Mouse (Mus musculus) kidney, adult 18-20 months (tissue): ENCODE data around the gene Teddm3.
"Not testable (repeated sequence)": the region's sequence is repeated elsewhere in the genome, so short reads cannot be mapped to it uniquely, and the experiment has no call there.

Experiments used
- DNase-seq: peaks from one replicate; pipeline ENCODE4 v3.0.0; 2021

Teddm3 gene

DNA sequence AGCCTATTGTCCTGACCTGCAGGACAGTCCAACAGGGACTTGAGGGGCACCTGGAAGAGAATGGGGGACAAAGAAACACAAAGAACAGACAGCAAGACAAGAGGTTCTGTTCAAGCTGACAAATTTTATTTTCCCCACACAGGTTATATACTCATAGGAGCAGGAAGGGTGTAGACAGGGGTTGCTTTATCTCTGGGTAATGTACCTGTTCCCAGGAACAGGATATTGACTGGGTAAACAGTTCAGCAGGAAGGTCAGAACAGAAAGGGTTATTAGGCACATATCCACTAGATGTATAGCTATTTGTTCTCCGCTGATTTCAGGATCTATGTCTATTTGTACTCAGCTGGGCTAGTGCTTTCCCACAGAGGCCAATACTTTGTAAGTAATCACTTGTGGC lies 5.3 kb downstream of the Teddm3 start:
- DNase-seq: not testable (repeated sequence)

DNA sequence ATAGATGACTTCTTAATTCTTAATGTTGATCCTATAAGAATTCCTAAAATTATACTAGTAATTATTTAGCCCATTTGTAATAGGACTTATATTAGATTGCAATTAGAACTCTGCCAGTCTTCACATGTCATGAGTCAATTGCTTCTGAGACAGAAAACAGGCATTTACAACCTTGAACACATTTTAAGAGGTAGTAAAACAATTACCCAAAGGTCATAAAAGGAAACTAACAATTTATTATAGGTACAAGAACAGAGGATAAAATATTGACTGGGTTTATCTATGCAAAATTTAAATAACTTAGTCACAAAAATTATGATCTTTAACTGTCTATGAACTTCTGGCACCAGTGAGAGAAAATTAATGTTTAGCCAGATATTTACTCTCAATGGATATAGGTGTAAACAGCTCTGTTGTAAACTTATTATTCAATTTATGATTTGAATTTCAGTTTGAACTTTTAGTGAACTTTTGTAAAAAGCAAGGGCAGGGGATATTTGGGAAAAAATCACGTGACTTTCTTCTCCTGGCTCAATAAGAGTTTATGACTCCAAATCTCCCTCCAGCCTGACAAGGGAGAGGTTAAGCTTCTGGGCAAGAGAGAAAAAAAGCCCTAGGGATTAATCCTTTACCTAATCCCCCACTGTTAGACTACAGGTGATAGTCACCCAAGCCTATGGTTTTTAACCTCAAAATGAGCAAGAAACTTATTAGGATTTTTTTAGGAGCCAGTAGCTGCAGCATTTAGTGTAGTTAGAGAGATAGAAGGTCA lies 17.3 kb downstream of the Teddm3 start:
- DNase-seq: no peak

DNA sequence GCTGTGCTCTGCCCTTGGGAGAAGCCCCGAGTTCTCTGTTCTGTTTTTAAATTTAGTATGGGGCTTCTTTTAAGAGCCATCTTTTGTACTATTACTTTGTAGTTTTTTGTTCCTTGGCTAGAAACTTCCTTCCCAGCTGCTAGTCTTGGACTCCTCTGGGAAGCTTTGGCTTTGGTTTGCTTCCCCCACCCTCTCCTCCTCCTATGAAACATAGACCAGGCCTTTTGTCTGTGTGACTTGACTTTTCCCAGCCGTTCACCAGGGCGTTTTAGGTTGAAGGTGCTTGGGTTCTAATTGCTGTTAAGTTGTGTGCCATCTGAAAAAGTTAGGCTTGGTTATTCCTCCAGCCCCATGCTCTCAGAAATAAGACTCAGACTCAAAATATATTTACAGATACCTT lies 26.1 kb downstream of the Teddm3 start:
- DNase-seq: not testable (repeated sequence)

DNA sequence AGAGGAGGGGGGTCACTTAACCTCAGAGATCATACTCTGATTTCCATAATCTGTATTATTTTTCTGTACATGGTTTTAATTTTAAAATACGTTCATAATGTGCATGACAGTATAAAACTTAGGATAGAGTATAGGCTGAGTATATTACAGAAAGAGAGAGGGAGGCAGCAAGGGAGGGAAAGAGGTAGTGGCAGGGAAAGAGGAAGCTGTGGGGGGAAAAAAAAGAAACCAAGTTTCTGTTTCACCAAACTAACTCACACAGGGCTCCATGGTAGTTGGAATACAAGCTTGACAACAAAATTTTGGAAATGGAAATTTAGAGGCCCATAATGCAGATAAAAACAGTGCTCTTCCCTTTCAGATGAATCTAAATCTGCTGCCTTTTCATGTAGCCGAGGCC lies 31.0 kb downstream of the Teddm3 start:
- DNase-seq: not testable (repeated sequence)

DNA sequence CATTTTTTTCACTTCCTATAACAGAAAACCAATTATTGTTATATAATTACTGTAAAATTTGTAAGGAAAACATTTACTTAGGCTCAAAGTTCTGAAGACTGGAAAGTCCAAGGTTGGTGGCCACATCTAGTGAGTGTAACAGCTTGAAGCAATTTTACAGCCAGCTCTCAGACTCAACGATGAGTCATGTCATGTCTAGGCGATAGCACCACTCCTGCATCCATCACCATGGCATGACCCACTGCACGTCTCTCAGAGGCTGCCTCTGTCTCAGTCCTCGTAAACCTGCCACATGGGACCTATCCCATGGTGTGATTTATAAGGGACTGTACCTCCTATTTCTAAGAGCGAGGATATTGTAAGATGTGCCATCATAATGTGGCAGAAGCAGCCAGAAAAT lies 37.7 kb downstream of the Teddm3 start:
- no peak for DNase-seq

DNA sequence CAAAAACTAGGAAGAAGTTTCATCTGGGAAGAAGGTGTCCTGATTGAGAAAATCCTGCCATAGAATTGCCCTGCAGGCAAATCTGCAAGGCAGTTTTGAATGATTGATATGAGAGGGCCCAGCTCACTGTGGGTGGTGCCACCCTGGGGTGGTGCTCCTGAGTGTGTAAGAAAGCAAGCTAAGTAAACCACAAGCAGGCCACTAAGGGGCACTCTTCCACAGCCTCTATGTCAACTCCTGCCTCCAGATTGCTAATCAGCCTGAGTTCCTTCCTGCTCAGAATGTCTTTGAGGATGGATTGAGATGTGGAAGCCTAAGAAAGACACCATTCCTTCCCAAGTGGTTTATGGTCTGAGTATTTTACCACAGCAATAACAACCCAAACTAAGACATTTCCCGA lies 44.3 kb downstream of the Teddm3 start:
- DNase-seq: no peak
